Mouse (Mus musculus): ENCODE measurements around the gene Gm20716.

Gm20716 gene

DNA sequence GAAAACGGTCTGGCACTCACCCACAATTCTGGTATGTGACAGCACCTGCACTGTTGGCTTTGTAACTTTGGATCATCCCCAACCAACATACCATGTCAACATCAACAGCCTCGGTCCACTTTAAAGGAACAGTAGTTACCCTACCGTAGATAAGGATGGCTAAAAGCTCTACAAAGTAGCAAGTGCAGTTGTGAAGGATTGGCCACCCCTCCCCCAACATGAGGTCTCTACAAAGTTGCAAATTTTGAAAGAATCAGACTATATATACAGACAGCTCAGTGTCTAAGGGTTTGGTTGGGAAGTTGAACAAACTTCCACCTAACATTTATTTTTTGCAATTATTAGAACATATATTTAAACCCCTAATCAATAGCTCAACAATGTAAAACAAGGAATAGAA, 22.3 kb downstream of the Gm20716 start:
- TF ChIP-seq POU5F1 (IDR thresholded peaks at IDR 0.05; ENCODE audit: borderline replicate concordance, low read length) (no peak), CTCF (conservative IDR thresholded peaks at IDR 0.05; ENCODE audit: low read length) (no peak), NANOG (IDR thresholded peaks at IDR 0.05; ENCODE audit: borderline replicate concordance, low read length) (no peak)
- peaks cover 76% of the 10 kb centered on the region for H3K36me3 ChIP-seq (ENCODE audit: insufficient read depth, low read length)
- peaks cover 12% of the 10 kb centered on the region for H3K27me3 ChIP-seq (ENCODE audit: insufficient read depth, low read length)
- H3K9me3 ChIP-seq (ENCODE audit: low read length) = no peaks in the 10 kb centered on the region; the same call in 1 of the 2 replicates
- peak overlapping the region; percentile 89; the same call in 1 of the 2 replicates for H3K4me3 ChIP-seq (replicated peaks; ENCODE audit: low read length)
- peaks cover 43% of the 10 kb centered on the region for H3K4me1 ChIP-seq (replicated peaks; ENCODE audit: low read depth, low read length)

GRCm38 (mm10) chr2:168206725-168207644, 23.2 kb downstream of the Gm20716 start, which contains the start of gene Adnp:
Gene Adnp (minus strand): TSS chr2:168207112.
- Histone ChIP-seq H3K4me1 (replicated peaks; ENCODE audit: low read depth, low read length) (peaks cover 45% of the 10 kb centered on the region), H3K36me3 (ENCODE audit: insufficient read depth, low read length) (peaks cover 75% of the 10 kb centered on the region), H3K27me3 (ENCODE audit: insufficient read depth, low read length) (peaks cover 5% of the 10 kb centered on the region), H3K9me3 (ENCODE audit: low read length) (no peaks in the 10 kb centered on the region), H3K4me3 (replicated peaks; ENCODE audit: low read length) (peak within 1 kb of the TSS; percentile 89)
- TF ChIP-seq CTCF (conservative IDR thresholded peaks at IDR 0.05; ENCODE audit: low read length) (peak; percentile 46), NANOG (IDR thresholded peaks at IDR 0.05; ENCODE audit: borderline replicate concordance, low read length) (no peak), POU5F1 (IDR thresholded peaks at IDR 0.05; ENCODE audit: borderline replicate concordance, low read length) (peak; percentile 41; the same call in 1 of the 2 replicates)

DNA sequence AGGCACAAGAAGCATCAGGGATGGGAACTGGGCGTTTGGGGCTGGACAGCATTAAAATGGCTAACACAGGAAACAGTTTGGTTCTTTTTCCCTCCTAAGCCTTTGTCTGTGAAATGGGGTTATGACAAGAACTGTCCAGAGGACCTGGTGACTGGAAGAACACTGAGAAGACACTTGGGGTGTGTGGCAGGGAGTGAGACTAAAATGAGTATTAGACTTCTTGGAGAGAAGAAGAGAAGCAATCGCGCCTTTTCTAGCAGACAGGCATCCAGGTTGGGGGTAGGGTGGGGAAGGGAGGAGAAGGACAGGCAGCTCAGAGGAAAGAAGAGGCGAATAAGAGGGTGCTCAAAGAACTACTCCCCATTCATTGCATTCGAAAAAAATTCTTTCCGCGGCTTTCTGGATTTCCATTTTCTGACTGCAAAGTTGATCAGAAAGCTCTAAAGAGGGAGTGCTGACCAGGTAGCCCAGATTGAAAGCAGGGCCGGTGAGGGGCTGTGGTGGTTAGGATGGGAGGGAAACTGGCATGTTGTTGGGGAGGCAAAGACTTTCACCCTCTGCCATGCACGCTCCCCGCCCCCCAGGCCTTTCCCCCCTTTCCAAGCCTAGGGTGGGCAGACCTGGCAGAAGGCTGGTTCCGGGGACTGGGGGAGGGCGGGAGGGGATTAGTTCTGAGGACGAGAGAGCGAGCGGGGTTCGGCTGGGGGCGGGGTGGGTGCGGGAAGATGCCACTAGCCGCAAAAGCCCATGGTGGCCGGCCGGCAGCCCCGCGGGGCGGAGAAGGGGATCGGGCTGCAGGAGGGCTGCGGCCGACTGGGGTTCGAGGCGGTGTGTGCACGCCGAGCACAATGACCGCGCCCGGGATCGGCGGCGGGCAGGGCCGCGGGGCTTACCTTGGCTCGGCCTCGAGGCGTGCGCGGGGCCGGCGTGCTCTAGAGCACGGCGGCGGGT, 24.2 kb downstream of the Gm20716 start:
- H3K36me3 ChIP-seq (ENCODE audit: insufficient read depth, low read length) = peaks cover 72% of the 10 kb centered on the region
- H3K4me1 ChIP-seq (replicated peaks; ENCODE audit: low read depth, low read length) = peaks cover 53% of the 10 kb centered on the region
- no peaks in the 10 kb centered on the region for H3K9me3 ChIP-seq (ENCODE audit: low read length)
- H3K27me3 ChIP-seq (ENCODE audit: insufficient read depth, low read length) = no peaks in the 10 kb centered on the region
- no peak for TF ChIP-seq POU5F1 (IDR thresholded peaks at IDR 0.05; ENCODE audit: borderline replicate concordance, low read length)
- no peak for TF ChIP-seq CTCF (conservative IDR thresholded peaks at IDR 0.05; ENCODE audit: low read length)
- no peak for TF ChIP-seq NANOG (IDR thresholded peaks at IDR 0.05; ENCODE audit: borderline replicate concordance, low read length)
- H3K4me3 ChIP-seq (replicated peaks; ENCODE audit: low read length) = peak overlapping the region; percentile 89

DNA sequence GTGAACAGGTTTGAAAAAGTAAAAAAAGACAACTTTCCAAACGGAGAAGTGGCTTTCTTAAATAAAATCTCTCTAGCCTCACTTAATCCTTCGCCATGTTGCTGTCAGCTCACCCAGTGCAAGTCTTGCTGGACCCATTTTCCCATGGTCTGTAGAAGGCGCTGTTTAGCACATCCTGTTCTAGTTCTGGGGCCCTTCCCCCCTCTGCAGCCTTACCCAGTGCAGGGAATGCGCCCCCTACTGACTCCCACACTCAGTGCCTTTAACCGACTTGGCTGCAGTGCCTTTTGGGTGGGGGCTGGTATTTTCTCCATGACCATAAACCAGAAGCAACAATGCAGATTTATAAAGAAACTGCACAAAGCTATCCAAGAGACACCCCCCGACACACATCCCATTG, 24.9 kb downstream of the Gm20716 start:
- H3K4me3 ChIP-seq (replicated peaks; ENCODE audit: low read length) = peak overlapping the region; percentile 89

DNA sequence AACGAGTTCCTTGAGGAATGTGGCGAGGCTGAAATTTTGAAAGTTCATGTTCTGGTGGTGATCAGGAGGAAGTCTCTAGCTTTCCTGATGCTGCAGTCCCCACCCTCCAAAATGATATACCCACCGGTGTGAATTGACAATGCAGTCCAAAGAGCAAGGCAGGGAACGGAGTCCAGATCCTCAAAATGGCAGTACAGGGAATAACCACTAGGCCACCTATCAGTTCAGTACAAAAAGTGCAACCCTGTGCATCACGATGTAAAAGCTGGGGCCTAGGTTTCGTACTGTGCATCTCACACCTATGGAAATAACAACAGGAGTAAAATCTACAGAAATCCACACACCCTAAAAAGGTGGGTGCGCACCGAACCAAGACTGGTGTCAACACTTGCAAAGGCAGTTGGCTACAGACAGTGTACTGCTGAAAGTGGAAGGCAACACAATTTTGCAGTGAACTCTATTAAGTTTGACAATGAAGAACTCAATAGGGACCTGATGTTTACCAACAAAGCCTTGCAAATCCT, 25.6 kb downstream of the Gm20716 start:
- Histone ChIP-seq H3K36me3 (ENCODE audit: insufficient read depth, low read length) (peaks cover 70% of the 10 kb centered on the region), H3K4me3 (replicated peaks; ENCODE audit: low read length) (peak overlapping the region; percentile 89), H3K4me1 (replicated peaks; ENCODE audit: low read depth, low read length) (peaks cover 65% of the 10 kb centered on the region), H3K27me3 (ENCODE audit: insufficient read depth, low read length) (no peaks in the 10 kb centered on the region), H3K9me3 (ENCODE audit: low read length) (no peaks in the 10 kb centered on the region)
- 0 out of 2 replicates have a peak, but pooled peaks have one; percentile 7 for TF ChIP-seq CTCF (conservative IDR thresholded peaks at IDR 0.05; ENCODE audit: low read length)
- TF ChIP-seq POU5F1 (IDR thresholded peaks at IDR 0.05; ENCODE audit: borderline replicate concordance, low read length) = no peak

More for the DNA sequence above, 24.9 kb downstream of the Gm20716 start:
- Histone ChIP-seq H3K27me3 (ENCODE audit: insufficient read depth, low read length) (no peaks in the 10 kb centered on the region), H3K9me3 (ENCODE audit: low read length) (no peaks in the 10 kb centered on the region), H3K4me1 (replicated peaks; ENCODE audit: low read depth, low read length) (peaks cover 60% of the 10 kb centered on the region), H3K36me3 (ENCODE audit: insufficient read depth, low read length) (peaks cover 72% of the 10 kb centered on the region)
- no peak for TF ChIP-seq NANOG (IDR thresholded peaks at IDR 0.05; ENCODE audit: borderline replicate concordance, low read length)
- TF ChIP-seq POU5F1 (IDR thresholded peaks at IDR 0.05; ENCODE audit: borderline replicate concordance, low read length) = peak; percentile 12; the same call in 1 of the 2 replicates
- TF ChIP-seq CTCF (conservative IDR thresholded peaks at IDR 0.05; ENCODE audit: low read length) = peak; percentile 96

DNA sequence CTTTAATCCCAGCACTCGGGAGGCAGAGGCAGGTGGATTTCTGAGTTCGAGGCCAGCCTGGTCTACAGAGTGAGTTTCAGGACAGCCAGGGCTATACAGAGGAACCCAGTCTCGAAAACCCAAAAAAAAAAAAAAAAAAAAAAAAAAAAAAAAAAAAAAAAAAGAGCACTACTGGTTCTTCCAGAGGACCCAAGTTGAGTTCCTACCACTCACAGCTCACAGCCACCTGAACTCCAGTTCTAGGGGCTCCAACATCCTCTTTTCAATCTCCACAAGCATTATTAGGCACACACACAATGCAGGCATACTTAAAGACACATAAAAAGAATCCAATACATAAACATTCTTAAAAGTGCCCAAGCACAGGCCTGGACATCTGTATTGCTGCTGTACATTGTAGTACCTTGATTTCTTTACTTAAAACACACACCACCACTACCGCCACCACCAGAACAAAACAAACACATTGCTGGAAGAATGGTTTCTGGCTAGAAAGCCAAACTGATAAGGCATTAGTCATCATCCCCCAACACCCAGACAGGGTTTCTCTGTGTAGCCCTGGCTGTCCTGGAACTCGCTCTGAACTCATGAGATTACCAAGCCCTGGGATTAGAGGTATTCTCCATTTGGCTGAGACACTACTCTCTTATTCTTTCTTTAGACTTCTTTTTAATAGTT, 30.0 kb downstream of the Gm20716 start:
- Histone ChIP-seq H3K27me3 (ENCODE audit: insufficient read depth, low read length) (no peaks in the 10 kb centered on the region), H3K36me3 (ENCODE audit: insufficient read depth, low read length) (peaks cover 80% of the 10 kb centered on the region), H3K4me1 (replicated peaks; ENCODE audit: low read depth, low read length) (peaks cover 89% of the 10 kb centered on the region), H3K4me3 (replicated peaks; ENCODE audit: low read length) (no peak overlapping the region; the same call in 1 of the 2 replicates), H3K9me3 (ENCODE audit: low read length) (no peaks in the 10 kb centered on the region)
- TF ChIP-seq POU5F1 (IDR thresholded peaks at IDR 0.05; ENCODE audit: borderline replicate concordance, low read length) (no peak), CTCF (conservative IDR thresholded peaks at IDR 0.05; ENCODE audit: low read length) (no peak), NANOG (IDR thresholded peaks at IDR 0.05; ENCODE audit: borderline replicate concordance, low read length) (no peak)

DNA sequence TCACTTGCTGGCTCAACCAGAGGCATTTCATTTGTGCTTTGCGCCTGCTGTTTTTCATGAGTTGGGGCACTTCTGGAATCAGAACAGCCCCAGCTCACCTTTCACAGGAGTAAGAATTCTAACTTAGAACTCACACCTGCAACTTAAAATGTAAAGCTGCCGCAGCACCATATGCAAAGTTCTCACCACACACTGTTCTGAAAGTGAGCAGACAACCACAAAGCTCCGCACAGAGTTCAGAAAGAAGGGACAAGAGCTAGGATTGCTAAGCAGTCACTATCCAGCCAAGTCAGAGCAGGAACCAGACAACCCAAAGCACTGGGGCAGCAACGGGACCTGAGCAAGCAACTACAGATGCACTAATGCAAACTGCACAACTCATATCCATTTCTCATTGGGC, 30.7 kb downstream of the Gm20716 start:
- H3K36me3 ChIP-seq (ENCODE audit: insufficient read depth, low read length) = peaks cover 80% of the 10 kb centered on the region
- TF ChIP-seq NANOG (IDR thresholded peaks at IDR 0.05; ENCODE audit: borderline replicate concordance, low read length) = no peak
- no peak for TF ChIP-seq POU5F1 (IDR thresholded peaks at IDR 0.05; ENCODE audit: borderline replicate concordance, low read length)
- no peak for TF ChIP-seq CTCF (conservative IDR thresholded peaks at IDR 0.05; ENCODE audit: low read length)

More for the DNA sequence above, 30.7 kb downstream of the Gm20716 start:
- Histone ChIP-seq H3K9me3 (ENCODE audit: low read length) (no peaks in the 10 kb centered on the region), H3K4me3 (replicated peaks; ENCODE audit: low read length) (no peak overlapping the region), H3K4me1 (replicated peaks; ENCODE audit: low read depth, low read length) (peaks cover 90% of the 10 kb centered on the region), H3K27me3 (ENCODE audit: insufficient read depth, low read length) (no peaks in the 10 kb centered on the region)

Data from E14TG2a.4 (cell line).